Mouse (Mus musculus) E14TG2a.4 (cell line): Measurements from ENCODE around the gene Wdr78.
A peak's percentile ranks its signal among the peaks of the same experiment; 100 is the strongest.

Experiments
- CTCF ChIP-seq: conservative IDR thresholded peaks from 2 replicates; pipeline ENCODE4 v1.5.1; 2014; ENCODE audit warnings: low read length
- NANOG ChIP-seq: IDR thresholded peaks from 2 replicates; pipeline ENCODE4 v1.6.1; 2014; ENCODE audit warnings: borderline replicate concordance, low read length, mixed read lengths
- POU5F1 ChIP-seq: IDR thresholded peaks from 2 replicates; pipeline ENCODE4 v1.6.1; 2014; ENCODE audit warnings: low read length, borderline replicate concordance

DNA sequence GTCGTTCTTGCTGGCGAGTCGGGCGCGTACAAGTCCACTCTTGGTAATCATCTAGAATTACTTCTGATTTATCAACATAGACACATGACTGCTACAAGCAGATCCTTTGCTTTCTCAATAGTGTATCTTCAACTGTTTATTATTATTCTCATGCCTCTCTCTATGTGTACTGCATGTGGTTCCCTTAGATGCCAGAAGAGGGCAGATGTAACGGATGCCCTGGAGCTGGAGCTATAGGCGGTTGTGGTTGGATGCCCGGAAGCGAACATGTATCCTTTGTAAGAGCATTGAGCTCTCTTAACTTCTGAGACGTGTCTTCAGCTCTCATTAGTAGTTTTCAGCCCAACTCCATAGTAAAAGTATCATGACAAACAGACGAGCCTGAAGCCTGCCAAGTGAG is 71.4 kb downstream of the Wdr78 start:
- TF ChIP-seq CTCF (peak; percentile 28; the same call in 1 of the 2 replicates), POU5F1 (no peak), NANOG (no peak)
